Mouse (Mus musculus) urinary bladder, postnatal 14 days (tissue): ENCODE data around the gene Cib1.

Experiments
- DNase-seq: peaks from one replicate; pipeline ENCODE4 v3.0.0; 2021; ENCODE audit warnings: low spot score

Cib1 gene

DNA sequence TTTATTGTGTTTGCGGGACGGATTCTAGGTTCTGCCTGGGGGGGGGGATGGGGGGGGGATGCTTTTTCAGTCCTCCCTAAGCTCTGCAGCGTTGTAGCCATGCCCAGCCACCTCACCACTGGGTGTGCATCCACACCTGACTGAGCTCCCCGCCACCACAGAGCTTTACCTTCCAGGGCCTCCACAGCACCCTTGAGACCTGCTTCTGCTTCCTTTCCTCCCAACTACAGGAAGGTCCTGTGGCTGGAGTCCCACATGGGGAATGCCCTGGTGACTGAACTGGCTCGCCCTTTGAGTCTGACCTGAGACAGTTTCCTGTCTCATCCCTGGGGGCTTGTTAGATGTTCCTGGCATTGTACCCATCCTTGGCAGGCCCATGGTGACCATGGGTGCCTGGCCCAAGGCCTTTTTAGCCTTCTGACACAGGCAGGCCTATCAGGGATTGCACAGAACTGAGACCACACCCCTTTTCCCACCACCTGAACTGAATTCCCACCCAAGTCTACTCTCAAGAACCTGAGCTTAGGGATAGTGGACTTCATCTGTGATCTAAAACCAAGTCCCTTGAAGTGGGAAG lies 31.6 kb downstream of the Cib1 start:
- no peak for DNase-seq

DNA sequence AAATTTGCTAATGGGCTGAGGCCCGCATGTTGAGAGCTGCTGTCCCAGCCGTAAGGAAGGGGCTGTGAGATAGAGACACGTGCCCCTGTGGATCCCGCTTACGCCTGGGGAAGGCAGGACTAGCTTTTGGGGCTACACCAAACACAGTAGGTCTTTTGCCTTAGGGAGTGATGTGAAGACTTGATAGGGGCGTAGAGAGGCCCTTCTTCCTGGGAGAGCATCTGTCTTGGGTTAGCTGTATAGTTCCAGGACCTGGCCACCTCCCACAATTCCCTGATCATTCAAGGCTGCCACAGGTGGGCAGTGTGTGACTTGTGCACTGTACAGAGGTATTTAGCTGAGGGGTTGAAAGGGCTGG lies 32.0 kb downstream of the Cib1 start:
- no peak for DNase-seq

DNA sequence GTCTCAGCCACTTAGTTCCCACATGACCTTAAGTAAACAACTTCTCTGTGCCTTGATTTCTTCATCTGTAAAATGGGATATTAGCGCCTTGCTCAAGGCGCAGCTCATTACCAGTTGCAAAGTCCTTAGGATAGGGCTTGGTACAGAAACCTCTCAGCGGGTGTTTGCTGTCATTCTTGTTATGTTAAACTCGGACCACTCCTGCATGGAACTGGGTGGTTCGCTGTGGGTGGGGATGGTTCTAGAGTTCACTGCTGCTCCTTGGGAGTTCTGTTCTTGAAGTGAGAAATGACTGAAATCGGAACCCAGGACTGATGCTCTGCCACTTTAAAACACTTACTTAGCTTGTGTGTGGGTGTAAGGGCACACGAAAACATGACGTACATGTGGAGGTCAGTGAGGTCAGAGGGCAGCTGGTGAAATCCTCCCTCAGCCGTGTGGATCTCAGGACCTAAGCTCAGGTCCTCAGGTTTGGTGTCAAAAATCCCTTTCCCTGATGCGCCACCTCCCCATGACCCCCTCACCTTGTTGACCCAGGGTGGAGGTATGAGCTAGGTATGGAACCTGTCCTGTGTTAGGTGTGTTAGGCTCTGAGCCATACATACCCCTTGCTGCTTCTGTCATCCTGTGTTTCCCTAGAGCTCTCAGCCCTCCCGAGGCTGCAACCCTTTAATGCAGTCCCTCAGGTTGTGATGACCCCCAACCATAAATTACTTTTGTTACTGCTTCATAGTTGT lies 32.6 kb downstream of the Cib1 start:
- no peak for DNase-seq

DNA sequence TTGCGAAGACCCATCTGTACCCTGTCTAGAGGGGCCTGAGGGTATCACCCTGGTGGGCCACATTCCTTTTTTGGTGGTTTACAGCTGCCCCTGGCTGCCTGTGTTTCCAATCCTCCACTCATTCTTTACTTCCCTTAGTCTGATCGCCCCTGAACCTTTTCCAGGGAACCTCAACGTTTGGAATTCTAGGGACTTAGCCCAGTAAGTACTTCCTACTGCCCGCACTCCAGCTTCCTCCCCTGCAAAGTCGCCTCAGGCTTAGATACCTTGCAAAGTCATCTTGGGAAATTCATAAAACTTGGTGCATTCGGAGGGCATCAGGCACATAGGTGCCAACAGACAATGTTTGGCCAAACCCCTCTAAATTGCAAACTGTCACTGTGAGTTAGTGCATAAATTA lies 33.3 kb downstream of the Cib1 start:
- no peak for DNase-seq

DNA sequence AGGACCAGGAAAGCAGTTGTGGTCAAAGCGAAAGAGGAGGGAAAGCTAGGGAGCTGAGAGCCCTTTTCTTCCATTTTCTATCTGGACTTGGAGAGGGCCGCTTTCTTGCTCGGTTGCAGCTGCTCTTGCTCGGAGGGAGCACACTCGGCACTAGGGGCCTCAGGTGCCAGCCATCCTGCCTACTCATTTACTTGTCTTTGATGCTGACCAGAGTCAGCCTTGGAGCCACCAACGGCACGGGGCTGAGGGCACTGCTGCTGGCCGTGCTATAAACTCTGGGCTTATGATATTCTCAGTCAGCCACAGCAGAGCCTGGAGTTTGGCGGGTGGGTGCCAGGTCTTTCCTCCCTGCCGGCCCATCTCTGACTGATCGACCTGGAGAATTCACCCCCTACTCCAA lies 33.8 kb downstream of the Cib1 start:
- no peak for DNase-seq

DNA sequence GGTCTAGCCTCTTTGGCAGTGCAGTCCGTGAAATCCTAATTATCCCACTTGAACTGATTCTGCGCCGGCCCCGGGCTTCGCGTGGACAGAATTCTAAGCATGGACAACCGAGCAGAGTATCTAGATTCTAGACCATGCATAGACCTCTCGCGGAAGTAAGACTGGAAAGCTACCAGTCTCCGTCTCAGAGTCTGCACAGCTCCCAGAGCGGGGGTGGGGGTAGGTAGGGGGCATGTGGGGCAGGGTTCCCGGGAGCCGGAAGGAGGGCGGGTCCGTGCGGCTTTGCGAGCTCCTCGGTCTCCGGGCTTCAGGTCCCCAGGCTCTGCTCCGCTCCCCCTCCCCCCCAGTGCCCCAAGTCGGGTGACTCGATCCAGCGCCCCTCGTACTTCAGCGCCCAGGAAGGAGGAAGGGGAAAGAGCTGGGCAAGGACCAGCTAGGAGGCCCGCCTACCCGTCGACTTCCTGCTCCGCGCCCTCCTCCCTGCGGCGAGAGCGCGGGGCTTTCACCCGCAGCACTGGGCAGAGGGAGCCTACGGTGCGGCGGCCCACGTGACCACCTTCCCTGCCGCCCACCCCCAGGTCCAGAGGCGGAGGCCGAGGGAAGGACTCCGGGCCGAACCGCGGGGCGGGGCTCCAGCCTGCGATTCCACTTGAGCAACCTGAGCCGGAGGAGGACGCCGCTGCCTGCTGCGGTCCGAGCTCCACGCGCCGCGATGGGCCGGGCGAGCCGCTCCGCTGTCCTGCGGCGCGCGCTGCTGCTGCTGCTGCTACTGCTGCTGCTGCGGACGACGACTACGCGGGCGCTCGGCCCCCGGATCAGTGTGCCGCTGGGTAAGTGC lies 34.5 kb downstream of the Cib1 start:
- DNase-seq, result peak; percentile 86

DNA sequence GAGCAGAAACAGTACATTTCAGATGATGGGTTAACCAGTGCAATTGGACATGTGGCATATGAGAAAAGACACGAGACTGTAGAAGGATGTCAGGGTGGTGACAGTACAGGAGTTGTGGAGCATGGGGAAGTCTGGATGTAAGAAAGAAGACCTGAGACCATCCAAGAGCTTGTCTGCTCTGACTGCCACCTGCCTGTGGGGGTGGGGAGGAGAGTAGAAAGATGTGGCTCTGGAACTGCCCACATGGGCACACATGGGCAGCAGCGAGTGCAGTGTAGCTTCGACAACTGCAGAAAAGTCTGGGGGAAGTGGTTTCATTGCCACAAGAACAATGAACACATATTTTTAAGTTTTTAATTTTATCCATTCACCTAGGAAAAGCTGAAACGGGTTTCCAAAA lies 35.2 kb downstream of the Cib1 start:
- no peak for DNase-seq

DNA sequence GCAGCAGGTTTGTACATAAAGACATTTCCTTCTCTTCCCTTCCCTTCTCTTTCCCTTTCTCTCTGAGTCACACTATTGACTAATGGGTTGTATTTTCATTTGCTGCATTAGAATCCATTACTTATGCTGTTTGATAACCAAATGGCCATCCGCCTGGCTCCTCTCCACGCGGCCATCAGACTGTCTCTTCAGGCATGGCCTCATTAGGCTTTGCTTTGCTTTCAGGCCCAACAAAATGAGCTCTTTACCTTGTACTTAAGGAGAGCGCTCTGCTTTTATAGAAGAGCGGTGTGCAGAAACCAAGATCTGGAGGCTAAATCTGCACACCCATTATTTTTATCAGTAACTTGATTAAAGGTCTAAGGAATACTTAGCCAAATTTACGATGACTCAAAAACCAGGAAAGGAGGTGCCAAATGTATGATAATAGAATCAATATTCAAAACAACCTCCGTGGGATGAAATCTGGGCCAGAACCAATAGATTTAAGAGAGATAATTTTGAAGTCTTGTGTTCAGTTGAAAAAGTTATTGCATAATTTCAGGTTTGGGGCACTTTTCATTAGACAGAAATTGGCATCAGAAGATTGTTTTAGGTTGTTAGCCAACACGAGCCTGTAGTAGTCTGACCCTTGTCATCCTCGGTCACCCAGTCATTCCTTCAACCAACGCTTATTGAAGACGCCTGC lies 36.9 kb downstream of the Cib1 start:
- no peak for DNase-seq

DNA sequence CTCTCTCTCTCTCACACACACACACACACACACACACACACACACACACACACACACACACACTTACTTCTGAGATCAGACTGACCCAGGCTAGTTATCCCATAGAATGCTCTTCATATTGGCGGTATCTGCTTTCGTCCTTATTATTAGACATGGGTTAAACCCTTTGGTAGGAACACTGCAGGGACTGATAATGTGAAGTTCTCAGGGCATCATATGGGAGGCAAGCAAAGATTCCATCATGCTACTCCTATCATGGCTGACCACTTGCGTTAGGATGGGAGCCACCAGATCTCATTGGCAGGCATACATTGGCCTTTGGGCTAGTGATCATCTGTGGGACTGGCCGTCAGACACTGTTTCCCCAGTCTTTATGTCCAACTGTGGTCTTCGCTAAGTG lies 37.5 kb downstream of the Cib1 start:
- DNase-seq, result no peak

DNA sequence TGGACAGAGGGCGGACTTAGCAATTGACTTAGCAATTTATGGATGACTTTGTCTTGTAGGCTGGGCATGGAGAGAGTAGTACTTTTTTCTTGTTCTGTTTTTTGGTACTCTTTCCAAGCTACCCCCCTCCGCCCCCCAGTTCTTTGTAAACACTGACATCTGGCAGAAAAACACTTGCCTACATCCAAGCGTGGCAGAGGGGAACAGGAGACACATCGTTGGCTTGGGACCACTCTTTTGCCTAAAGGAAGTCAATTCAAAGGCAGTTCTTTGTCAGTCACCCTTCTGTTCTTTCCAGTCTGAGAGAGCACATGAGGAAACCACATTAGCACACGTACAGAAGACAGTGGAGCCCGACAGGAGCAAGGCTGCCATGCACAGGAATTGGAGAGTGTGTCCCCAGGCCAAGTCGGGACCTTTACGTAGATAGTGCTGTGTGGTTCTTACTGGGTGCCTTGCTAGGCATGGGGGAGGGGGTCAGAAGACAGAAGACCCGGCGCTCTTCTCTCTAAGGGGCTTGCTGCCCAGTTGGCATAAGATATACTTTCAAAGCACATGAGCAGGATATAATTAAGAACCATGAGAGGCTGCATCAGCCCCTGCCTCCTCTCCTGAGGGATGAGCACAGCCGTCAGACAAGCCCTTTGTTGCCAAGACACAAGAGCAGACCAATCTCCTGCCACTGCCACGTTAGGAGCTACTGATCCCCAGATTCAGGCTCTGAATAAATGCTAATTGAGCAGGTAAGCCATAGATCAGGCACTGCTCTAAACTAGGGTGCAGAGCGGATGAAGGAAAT lies 38.5 kb downstream of the Cib1 start:
- no peak for DNase-seq

DNA sequence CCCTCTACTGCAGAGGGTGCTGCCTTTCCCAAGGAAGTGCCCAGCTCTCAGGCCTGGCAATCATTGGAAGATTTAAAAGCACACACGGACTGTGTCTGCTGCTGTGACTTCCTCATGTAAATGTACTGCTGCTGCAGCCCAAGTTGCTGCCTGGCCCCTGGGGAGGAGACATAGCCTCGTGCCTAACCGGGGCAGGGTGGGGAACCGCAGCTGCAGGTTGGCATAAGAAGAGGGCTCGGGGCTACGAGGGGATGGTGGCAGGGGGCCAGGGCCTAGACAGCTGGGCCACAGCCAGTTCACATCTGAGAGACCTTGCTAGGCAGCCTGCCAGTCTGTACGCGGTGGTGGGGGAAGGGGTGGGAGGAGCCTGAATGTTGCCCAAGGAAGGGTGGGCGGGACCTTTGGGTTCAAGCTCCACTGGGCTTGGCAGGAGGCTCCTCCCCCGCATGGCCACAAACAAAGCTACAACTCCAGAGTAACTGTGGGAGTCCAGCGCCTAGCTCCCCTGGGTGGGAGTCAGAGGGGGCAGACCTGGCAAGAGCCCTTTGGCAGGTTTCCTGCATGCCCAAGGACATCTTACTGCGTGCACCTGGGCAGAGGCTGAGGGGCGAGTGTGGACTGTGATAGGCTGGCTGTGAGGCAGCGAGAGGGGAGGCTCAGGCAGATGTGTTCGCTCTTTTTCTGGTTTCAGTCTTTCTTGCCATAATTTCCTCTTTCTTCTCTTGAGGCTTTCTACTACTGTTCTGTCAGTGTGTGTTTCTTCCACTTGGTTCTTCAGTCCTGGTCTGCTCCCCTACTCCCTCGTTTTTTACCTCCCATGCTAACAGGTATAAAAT lies 40.2 kb downstream of the Cib1 start:
- peak; percentile 92 for DNase-seq

DNA sequence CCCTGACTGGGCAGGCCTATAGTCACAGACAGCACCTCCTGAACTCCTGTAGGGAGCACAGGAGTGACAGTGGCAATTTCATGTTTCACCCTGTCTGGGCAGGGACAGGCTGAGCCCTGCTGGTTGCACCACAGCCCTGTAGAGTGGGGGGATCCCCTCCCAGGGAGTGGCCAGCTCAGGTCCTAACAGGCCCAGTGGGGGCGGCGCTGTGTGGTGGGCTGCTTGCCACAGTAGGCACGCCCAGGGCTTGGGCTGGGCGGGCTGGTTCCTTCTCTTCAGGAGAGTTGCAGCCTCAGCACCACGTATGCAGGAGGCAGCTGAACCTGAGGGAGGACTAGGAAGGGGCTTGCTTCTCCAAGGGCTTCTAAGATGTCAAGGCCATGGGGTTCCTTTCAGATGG lies 41.2 kb downstream of the Cib1 start:
- peak; percentile 93 for DNase-seq

DNA sequence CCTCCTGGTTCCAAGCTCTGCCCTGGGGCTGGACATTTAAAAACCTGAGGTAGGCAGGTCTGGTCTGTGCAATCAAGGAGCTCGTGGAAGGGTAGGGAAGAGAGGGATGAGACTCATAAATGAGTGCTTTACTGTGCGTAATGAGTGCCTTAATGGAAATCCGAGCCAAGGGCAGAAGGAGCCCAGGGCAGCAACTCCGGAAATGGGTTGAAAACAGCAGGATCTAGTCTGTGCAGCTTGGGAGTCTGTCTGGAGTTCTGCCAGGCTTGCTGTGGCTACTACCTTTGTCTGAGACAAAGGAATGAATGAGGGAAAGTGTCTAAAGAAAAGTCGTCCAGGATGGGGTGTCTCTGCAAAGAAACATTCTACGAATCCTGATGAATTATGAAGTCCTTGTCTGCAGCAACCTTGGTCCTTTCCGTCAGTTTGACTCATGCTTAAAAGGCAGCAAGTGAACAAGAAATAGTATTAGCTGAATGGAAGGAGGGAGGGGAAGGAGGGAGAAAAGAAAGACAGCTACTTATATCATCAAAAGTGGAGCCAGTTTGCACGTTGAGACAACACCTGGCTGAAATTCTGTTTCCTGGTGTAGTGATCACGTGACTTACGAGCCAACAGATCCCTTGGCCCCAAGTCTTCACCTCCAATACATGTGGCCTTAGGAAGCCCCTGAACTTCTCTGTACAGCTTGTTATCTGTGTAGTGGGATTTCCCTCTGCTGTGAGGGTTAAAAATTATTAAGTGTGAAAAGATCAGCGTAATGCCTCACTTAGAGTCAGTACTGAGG lies 43.3 kb downstream of the Cib1 start:
- DNase-seq, result no peak

DNA sequence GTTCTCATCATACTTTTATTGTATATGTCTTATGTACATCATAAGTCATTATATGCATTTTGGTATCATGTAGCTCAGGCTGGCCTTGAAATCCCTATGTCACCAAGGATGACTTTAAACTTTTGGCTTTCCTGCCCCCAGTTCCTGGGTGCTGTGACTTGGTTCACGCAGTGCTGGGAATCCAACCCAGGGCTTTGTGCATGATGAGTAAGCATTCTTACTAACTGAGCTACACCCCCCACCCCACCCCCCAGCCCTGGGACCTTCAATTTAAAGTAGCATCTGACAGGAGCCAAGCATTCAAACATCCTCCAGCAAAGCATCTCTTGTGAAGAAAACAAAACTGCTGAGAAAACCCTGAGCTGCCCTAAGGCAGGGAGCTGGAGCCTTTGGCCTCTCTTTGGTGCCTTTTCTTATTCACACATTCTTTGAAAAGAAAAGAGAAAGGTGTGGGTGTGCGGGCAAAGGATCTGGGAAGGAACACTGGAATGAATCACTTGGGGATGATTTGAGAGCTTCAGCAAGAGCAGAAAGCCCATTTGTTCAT lies 44.0 kb downstream of the Cib1 start:
- no peak for DNase-seq

DNA sequence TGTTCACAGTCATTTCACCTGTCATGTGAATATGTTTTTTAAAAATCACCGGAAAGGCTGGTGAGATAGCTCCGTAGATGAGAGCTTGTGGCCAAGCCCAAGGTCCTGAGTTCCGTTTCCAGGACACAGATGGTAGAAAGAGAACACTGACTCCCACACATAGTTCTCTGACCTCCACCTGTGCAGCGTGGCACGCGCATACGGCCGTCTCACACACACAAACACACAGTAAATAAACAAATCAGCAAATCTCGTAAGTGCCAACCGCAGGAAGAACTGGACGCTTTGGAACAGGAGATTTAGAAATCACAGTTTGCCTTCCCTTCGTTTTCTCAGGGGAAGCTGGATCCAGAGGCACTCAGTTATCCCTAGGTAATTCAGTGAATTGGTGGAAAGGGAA lies 45.1 kb downstream of the Cib1 start:
- DNase-seq, result no peak

DNA sequence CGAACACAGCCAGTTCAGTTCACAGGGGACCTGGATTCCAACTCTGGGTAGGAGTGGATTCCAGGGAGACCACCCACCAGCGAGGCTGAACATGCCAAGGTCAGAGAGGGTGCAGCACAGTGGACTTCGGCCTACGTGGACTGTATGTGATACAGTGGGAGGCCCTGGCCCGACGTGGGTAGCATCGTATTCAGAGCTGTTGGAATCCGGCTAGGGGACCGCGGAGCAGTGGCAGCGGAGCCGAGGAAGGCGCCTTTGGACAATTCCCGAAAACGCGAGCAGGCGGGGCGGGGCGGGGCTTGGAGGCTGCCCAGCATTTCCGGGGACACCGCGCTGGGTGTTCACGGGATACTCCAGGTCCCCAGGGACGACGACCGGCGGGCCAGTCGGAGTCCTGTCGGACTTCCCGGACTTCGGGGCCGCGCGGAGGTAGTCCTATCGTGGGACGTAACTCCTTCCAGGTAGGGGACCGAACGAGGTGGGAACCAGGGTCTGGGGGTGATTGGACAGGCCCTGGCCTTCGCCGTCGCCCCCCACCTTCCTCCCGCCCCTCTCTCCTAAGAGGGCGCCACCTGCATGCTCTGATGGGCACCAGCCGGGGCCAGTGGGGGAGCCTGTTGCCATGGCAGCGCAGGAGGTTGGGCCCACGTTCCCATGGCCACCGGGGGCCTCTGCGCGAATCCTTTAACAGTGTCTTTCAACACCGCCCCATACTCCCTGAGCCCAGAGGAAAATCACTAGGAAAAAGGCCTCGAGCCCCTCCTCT lies 45.9 kb downstream of the Cib1 start, which contains the start of gene Sema4b:
TSS of gene Sema4b (plus strand) at position 311 of the 766 bp plus-strand sequence.
- DNase-seq, result peak; percentile 94

DNA sequence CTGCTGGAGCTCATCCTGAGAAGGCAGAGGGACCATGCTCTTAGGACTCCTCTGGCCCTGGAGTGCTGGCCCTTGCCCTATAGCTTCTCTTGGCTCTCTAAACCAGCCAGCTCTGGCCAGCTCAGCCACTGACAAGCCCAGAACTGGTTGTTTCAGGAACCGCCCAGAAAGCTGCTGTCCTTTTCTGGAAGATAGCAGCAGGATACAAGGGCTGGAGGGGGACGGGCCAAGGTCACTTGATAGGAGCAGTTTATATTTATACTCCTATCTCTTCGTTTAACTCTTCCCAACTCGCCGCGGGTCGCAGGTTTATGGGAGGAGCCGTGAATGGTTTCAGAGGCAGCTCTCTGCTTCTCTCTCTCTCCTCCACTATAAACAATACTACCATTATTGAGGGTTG lies 46.6 kb downstream of the Cib1 start:
- peak; percentile 67 for DNase-seq

DNA sequence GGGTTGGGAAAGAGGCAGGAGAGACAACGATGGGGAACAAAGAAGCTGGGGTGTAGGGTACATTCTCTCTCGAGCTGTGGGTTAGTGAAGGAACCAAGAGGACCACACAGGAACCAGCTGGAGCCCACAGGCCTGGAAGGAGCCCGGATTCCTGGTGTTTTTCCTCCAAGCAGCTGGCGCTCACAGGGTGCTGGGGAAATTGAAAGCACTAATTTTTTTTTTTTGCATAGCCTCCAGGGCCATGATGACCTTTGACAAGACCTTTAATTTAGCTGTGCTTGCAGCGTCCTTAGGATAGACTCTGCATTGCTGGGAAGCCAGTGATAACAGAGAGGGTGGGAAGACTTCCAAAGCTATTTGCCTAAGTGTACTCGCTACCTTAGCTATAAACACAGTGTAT lies 47.6 kb downstream of the Cib1 start:
- no peak for DNase-seq

DNA sequence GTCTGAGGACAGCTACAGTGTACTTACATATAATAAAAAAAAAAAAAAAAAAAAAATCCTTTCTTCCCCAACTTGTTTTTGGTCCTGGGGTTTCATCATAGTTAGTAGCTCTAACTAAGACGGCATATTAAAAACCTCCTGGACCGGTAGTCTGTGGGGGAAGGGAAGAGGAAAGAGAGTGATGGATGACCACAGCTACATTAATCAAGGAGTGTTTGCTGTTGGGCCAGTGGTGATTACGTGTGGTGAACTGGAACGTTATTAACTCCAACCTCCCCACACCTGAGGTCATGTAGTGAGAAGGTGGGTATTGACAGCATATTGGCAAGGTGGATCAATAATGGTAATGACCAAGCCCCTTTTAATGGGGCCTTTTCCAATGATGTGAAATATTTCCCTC lies 48.1 kb downstream of the Cib1 start:
- no peak for DNase-seq
